Mouse (Mus musculus): ENCODE measurements around the gene 6430628N08Rik. TPM values are rescaled to one million over a fixed set of nuclear protein-coding genes. Genes with fewer than 3 reads are reported as not detected.

The 6430628N08Rik gene
- polyA plus RNA-seq (2015; fragmentation: Nextera tagmentation; extraction: Ambion mirVana): 0.48 and 0.55 TPM in 2 replicates

- H3K4me2 ChIP-seq (ENCODE audit: low read length): peak within 1 kb of the TSS; percentile 65
- H3K27ac ChIP-seq (ENCODE audit: low read length): no peak within 1 kb of the TSS
- ATAC-seq: peak; percentile 20; the same call in 1 of the 2 replicates
- H3K9ac ChIP-seq (ENCODE audit: low read depth, low read length): peak within 1 kb of the TSS; percentile 54
- WGBS: 1% methylated on average over 31 of the region's 31 CpGs
- H3K4me3 ChIP-seq (ENCODE audit: low read depth, low read length): peak within 1 kb of the TSS; percentile 35
- peaks cover 24% of the 10 kb centered on the region for H3K27me3 ChIP-seq (ENCODE audit: control insufficient read depth, insufficient read depth, low read depth, low read length)
- H3K9me3 ChIP-seq (replicated peaks; ENCODE audit: control insufficient read depth, low read length, poor library complexity, severe bottlenecking): no peaks in the 10 kb centered on the region
- H3K36me3 ChIP-seq (ENCODE audit: control insufficient read depth, insufficient read depth, low read length): no peaks in the 10 kb centered on the region
- peaks cover 9% of the 10 kb centered on the region for H3K4me1 ChIP-seq (ENCODE audit: control insufficient read depth, insufficient read depth, low read length)
These were observed at the start of gene 6430628N08Rik for GRCm38 (mm10) chr4:115890553-115890952. TSS of gene 6430628N08Rik (plus strand) at chr4:115890665.

- H3K9ac ChIP-seq (ENCODE audit: low read depth, low read length): no peak overlapping the region
- 96% methylated on average over 4 of the region's 4 CpGs for WGBS
- H3K9me3 ChIP-seq (replicated peaks; ENCODE audit: control insufficient read depth, low read length, poor library complexity, severe bottlenecking): no peaks in the 10 kb centered on the region
- no peaks in the 10 kb centered on the region for H3K27me3 ChIP-seq (ENCODE audit: control insufficient read depth, insufficient read depth, low read depth, low read length)
- H3K4me3 ChIP-seq (ENCODE audit: low read depth, low read length): no peak overlapping the region
- no peaks in the 10 kb centered on the region for H3K36me3 ChIP-seq (ENCODE audit: control insufficient read depth, insufficient read depth, low read length)
- no peak overlapping the region for H3K4me2 ChIP-seq (ENCODE audit: low read length)
- no peak overlapping the region for H3K27ac ChIP-seq (ENCODE audit: low read length)
- H3K4me1 ChIP-seq (ENCODE audit: control insufficient read depth, insufficient read depth, low read length): peaks cover 10% of the 10 kb centered on the region
- ATAC-seq: no peak
These were observed 49.6 kb upstream of the 6430628N08Rik start for GRCm38 (mm10) chr4:115840842-115841241.

- ATAC-seq: no peak
- no peak overlapping the region for H3K4me2 ChIP-seq (ENCODE audit: low read length)
- H3K9me3 ChIP-seq (replicated peaks; ENCODE audit: control insufficient read depth, low read length, poor library complexity, severe bottlenecking): no peaks in the 10 kb centered on the region
- no peak overlapping the region for H3K9ac ChIP-seq (ENCODE audit: low read depth, low read length)
- no peaks in the 10 kb centered on the region for H3K4me1 ChIP-seq (ENCODE audit: control insufficient read depth, insufficient read depth, low read length)
- no peak overlapping the region for H3K27ac ChIP-seq (ENCODE audit: low read length)
- no peak overlapping the region for H3K4me3 ChIP-seq (ENCODE audit: low read depth, low read length)
- WGBS: 45% methylated on average over 2 of the region's 2 CpGs
- no peaks in the 10 kb centered on the region for H3K36me3 ChIP-seq (ENCODE audit: control insufficient read depth, insufficient read depth, low read length)
- no peaks in the 10 kb centered on the region for H3K27me3 ChIP-seq (ENCODE audit: control insufficient read depth, insufficient read depth, low read depth, low read length)
These were observed 43.8 kb upstream of the 6430628N08Rik start for GRCm38 (mm10) chr4:115846656-115847055.

- H3K4me1 ChIP-seq (ENCODE audit: control insufficient read depth, insufficient read depth, low read length): no peaks in the 10 kb centered on the region
- no peak overlapping the region for H3K9ac ChIP-seq (ENCODE audit: low read depth, low read length)
- no peak for ATAC-seq
- H3K36me3 ChIP-seq (ENCODE audit: control insufficient read depth, insufficient read depth, low read length): no peaks in the 10 kb centered on the region
- H3K27me3 ChIP-seq (ENCODE audit: control insufficient read depth, insufficient read depth, low read depth, low read length): no peaks in the 10 kb centered on the region
- 65% methylated on average over 5 of the region's 5 CpGs for WGBS
- H3K27ac ChIP-seq (ENCODE audit: low read length): no peak overlapping the region
- H3K4me2 ChIP-seq (ENCODE audit: low read length): no peak overlapping the region
- no peak overlapping the region for H3K4me3 ChIP-seq (ENCODE audit: low read depth, low read length)
- H3K9me3 ChIP-seq (replicated peaks; ENCODE audit: control insufficient read depth, low read length, poor library complexity, severe bottlenecking): no peaks in the 10 kb centered on the region
These were observed 43.1 kb upstream of the 6430628N08Rik start for GRCm38 (mm10) chr4:115847377-115847776.

- H3K4me3 ChIP-seq (ENCODE audit: low read depth, low read length): no peak overlapping the region
- H3K36me3 ChIP-seq (ENCODE audit: control insufficient read depth, insufficient read depth, low read length): no peaks in the 10 kb centered on the region
- no peak overlapping the region for H3K27ac ChIP-seq (ENCODE audit: low read length)
- no peaks in the 10 kb centered on the region for H3K27me3 ChIP-seq (ENCODE audit: control insufficient read depth, insufficient read depth, low read depth, low read length)
- no peak overlapping the region for H3K9ac ChIP-seq (ENCODE audit: low read depth, low read length)
- no peaks in the 10 kb centered on the region for H3K4me1 ChIP-seq (ENCODE audit: control insufficient read depth, insufficient read depth, low read length)
- no peaks in the 10 kb centered on the region for H3K9me3 ChIP-seq (replicated peaks; ENCODE audit: control insufficient read depth, low read length, poor library complexity, severe bottlenecking)
- WGBS: 91% methylated on average over 1 of the region's 1 CpGs
- no peak for ATAC-seq
- no peak overlapping the region for H3K4me2 ChIP-seq (ENCODE audit: low read length)
These were observed 42.4 kb upstream of the 6430628N08Rik start for GRCm38 (mm10) chr4:115848083-115848482.

- no peak for ATAC-seq
- H3K27me3 ChIP-seq (ENCODE audit: control insufficient read depth, insufficient read depth, low read depth, low read length): no peaks in the 10 kb centered on the region
- WGBS: 72% methylated on average over 8 of the region's 8 CpGs
- H3K36me3 ChIP-seq (ENCODE audit: control insufficient read depth, insufficient read depth, low read length): no peaks in the 10 kb centered on the region
- no peaks in the 10 kb centered on the region for H3K4me1 ChIP-seq (ENCODE audit: control insufficient read depth, insufficient read depth, low read length)
- no peaks in the 10 kb centered on the region for H3K9me3 ChIP-seq (replicated peaks; ENCODE audit: control insufficient read depth, low read length, poor library complexity, severe bottlenecking)
- H3K9ac ChIP-seq (ENCODE audit: low read depth, low read length): no peak overlapping the region
- H3K4me2 ChIP-seq (ENCODE audit: low read length): no peak overlapping the region
- H3K4me3 ChIP-seq (ENCODE audit: low read depth, low read length): no peak overlapping the region
- H3K27ac ChIP-seq (ENCODE audit: low read length): no peak overlapping the region
These were observed 41.3 kb upstream of the 6430628N08Rik start for GRCm38 (mm10) chr4:115848990-115849677.

GRCm38 (mm10) chr4:115850111-115850510, 40.4 kb upstream of the 6430628N08Rik start:
- Histone ChIP-seq H3K9ac (ENCODE audit: low read depth, low read length) (no peak overlapping the region), H3K27me3 (ENCODE audit: control insufficient read depth, insufficient read depth, low read depth, low read length) (no peaks in the 10 kb centered on the region), H3K4me1 (ENCODE audit: control insufficient read depth, insufficient read depth, low read length) (peaks cover 3% of the 10 kb centered on the region), H3K36me3 (ENCODE audit: control insufficient read depth, insufficient read depth, low read length) (no peaks in the 10 kb centered on the region), H3K9me3 (replicated peaks; ENCODE audit: control insufficient read depth, low read length, poor library complexity, severe bottlenecking) (no peaks in the 10 kb centered on the region), H3K4me2 (ENCODE audit: low read length) (no peak overlapping the region), H3K4me3 (ENCODE audit: low read depth, low read length) (no peak overlapping the region), H3K27ac (ENCODE audit: low read length) (no peak overlapping the region)
- ATAC-seq: no peak
- 88% methylated on average over 2 of the region's 2 CpGs for WGBS

GRCm38 (mm10) chr4:115850631-115851030, 39.8 kb upstream of the 6430628N08Rik start:
- no peaks in the 10 kb centered on the region for H3K9me3 ChIP-seq (replicated peaks; ENCODE audit: control insufficient read depth, low read length, poor library complexity, severe bottlenecking)
- 66% methylated on average over 2 of the region's 2 CpGs for WGBS
- H3K4me2 ChIP-seq (ENCODE audit: low read length): no peak overlapping the region
- peaks cover 8% of the 10 kb centered on the region for H3K4me1 ChIP-seq (ENCODE audit: control insufficient read depth, insufficient read depth, low read length)
- H3K36me3 ChIP-seq (ENCODE audit: control insufficient read depth, insufficient read depth, low read length): no peaks in the 10 kb centered on the region
- no peak overlapping the region for H3K4me3 ChIP-seq (ENCODE audit: low read depth, low read length)
- no peaks in the 10 kb centered on the region for H3K27me3 ChIP-seq (ENCODE audit: control insufficient read depth, insufficient read depth, low read depth, low read length)
- H3K27ac ChIP-seq (ENCODE audit: low read length): no peak overlapping the region
- no peak for ATAC-seq
- H3K9ac ChIP-seq (ENCODE audit: low read depth, low read length): no peak overlapping the region

- H3K9ac ChIP-seq (ENCODE audit: low read depth, low read length): no peak overlapping the region
- peaks cover 18% of the 10 kb centered on the region for H3K4me1 ChIP-seq (ENCODE audit: control insufficient read depth, insufficient read depth, low read length)
- H3K4me2 ChIP-seq (ENCODE audit: low read length): no peak overlapping the region
- H3K27me3 ChIP-seq (ENCODE audit: control insufficient read depth, insufficient read depth, low read depth, low read length): no peaks in the 10 kb centered on the region
- WGBS: 86% methylated on average over 6 of the region's 6 CpGs
- H3K27ac ChIP-seq (ENCODE audit: low read length): no peak overlapping the region
- no peak overlapping the region for H3K4me3 ChIP-seq (ENCODE audit: low read depth, low read length)
- H3K9me3 ChIP-seq (replicated peaks; ENCODE audit: control insufficient read depth, low read length, poor library complexity, severe bottlenecking): no peaks in the 10 kb centered on the region
- no peaks in the 10 kb centered on the region for H3K36me3 ChIP-seq (ENCODE audit: control insufficient read depth, insufficient read depth, low read length)
- no peak for ATAC-seq
These were observed 38.9 kb upstream of the 6430628N08Rik start for GRCm38 (mm10) chr4:115851569-115851968.
